Mouse (Mus musculus): Measurements from ENCODE around the gene Gm3250.

GRCm38 (mm10) chr10:77818523-77818922, 36.2 kb upstream of the Gm3250 start:
- TF ChIP-seq CTCF (conservative IDR thresholded peaks at IDR 0.05 in 1 of 2, IDR thresholded peaks at IDR 0.05 in 1 of 2; ENCODE audit: low read depth in 2 of 2, low read length in 2 of 2) (no peak), ELF1 (IDR thresholded peaks at IDR 0.05; ENCODE audit: low read depth, low read length) (no peak), MAZ (IDR thresholded peaks at IDR 0.05; ENCODE audit: low read depth, low read length) (no peak), JUN (IDR thresholded peaks at IDR 0.05; ENCODE audit: insufficient read depth, low read depth, low read length) (no peak), MAFK (IDR thresholded peaks at IDR 0.05; ENCODE audit: insufficient replicate concordance, low read length) (no peak), ZMIZ1 (IDR thresholded peaks at IDR 0.05; ENCODE audit: low read depth, low read length) (no peak), HCFC1 (IDR thresholded peaks at IDR 0.05; ENCODE audit: low read depth, low read length) (no peak), EP300 (IDR thresholded peaks at IDR 0.05; ENCODE audit: low read length) (no peak), E2F4 (IDR thresholded peaks at IDR 0.05; ENCODE audit: insufficient replicate concordance, low read depth, low read length) (no peak), RCOR1 (conservative IDR thresholded peaks at IDR 0.05; ENCODE audit: low read depth, low read length) (no peak), ZC3H11A (IDR thresholded peaks at IDR 0.05; ENCODE audit: low read depth, low read length) (no peak), ETS1 (conservative IDR thresholded peaks at IDR 0.05; ENCODE audit: low read depth, low read length) (no peak), RAD21 (IDR thresholded peaks at IDR 0.05; ENCODE audit: low read depth, low read length) (no peak)

Measured in CH12.LX (cell line).